Mouse (Mus musculus) kidney, adult 18-20 months (tissue): Measurements from ENCODE around the gene Traf3ip3.
A peak's percentile ranks its signal among the peaks of the same experiment; 100 is the strongest.

ENCODE experiments used
- DNase-seq: peaks from one replicate; pipeline ENCODE4 v3.0.0; 2021

Gene Traf3ip3

GRCm38 (mm10) chr1:193205431-193205830, 3.9 kb upstream of the Traf3ip3 start:
- no peak for DNase-seq

GRCm38 (mm10) chr1:193203821-193204220, 2.3 kb upstream of the Traf3ip3 start:
- no peak for DNase-seq

GRCm38 (mm10) chr1:193200640-193201382, 692 bp downstream of the Traf3ip3 start:
- no peak for DNase-seq

- DNase-seq: no peak
Observed at GRCm38 (mm10) chr1:193198312-193198711, 3.2 kb downstream of the Traf3ip3 start.

GRCm38 (mm10) chr1:193197494-193198205, 3.9 kb downstream of the Traf3ip3 start:
- no peak for DNase-seq

- DNase-seq: no peak
Observed at GRCm38 (mm10) chr1:193195169-193195810, 6.2 kb downstream of the Traf3ip3 start.

GRCm38 (mm10) chr1:193194416-193195140, 6.9 kb downstream of the Traf3ip3 start:
- DNase-seq: no peak

GRCm38 (mm10) chr1:193191675-193192283, 9.7 kb downstream of the Traf3ip3 start:
- DNase-seq: no peak

GRCm38 (mm10) chr1:193189771-193190170, 11.7 kb downstream of the Traf3ip3 start:
- no peak for DNase-seq

GRCm38 (mm10) chr1:193189151-193189621, 12.3 kb downstream of the Traf3ip3 start:
- DNase-seq: no peak

- DNase-seq: no peak
Observed at GRCm38 (mm10) chr1:193188257-193188656, 13.2 kb downstream of the Traf3ip3 start.

- DNase-seq: no peak
Observed at GRCm38 (mm10) chr1:193181104-193181503, 20.4 kb downstream of the Traf3ip3 start.

- no peak for DNase-seq
Observed at GRCm38 (mm10) chr1:193174143-193174733, 27.3 kb downstream of the Traf3ip3 start.

- DNase-seq: no peak
Observed at GRCm38 (mm10) chr1:193173810-193174129, 27.7 kb downstream of the Traf3ip3 start.

GRCm38 (mm10) chr1:193172991-193173809, 28.3 kb downstream of the Traf3ip3 start:
- peak; percentile 95 for DNase-seq

GRCm38 (mm10) chr1:193169856-193170255, 31.6 kb downstream of the Traf3ip3 start:
- no peak for DNase-seq

GRCm38 (mm10) chr1:193169228-193169627, 32.3 kb downstream of the Traf3ip3 start:
- no peak for DNase-seq

GRCm38 (mm10) chr1:193167746-193168145, 33.8 kb downstream of the Traf3ip3 start, which contains the start of gene A130010J15Rik:
Gene A130010J15Rik, plus strand, starts transcription at chr1:193168046.
- DNase-seq: no peak

- DNase-seq: peak; percentile 38
Observed at GRCm38 (mm10) chr1:193160317-193161032, 41.0 kb downstream of the Traf3ip3 start.

- no peak for DNase-seq
Observed at GRCm38 (mm10) chr1:193159613-193160012, 41.9 kb downstream of the Traf3ip3 start.

GRCm38 (mm10) chr1:193159163-193159562, 42.3 kb downstream of the Traf3ip3 start:
- no peak for DNase-seq
